Mouse (Mus musculus): ENCODE measurements around the gene Pelp1. TPM values are rescaled to one million over a fixed set of nuclear protein-coding genes. Genes with fewer than 3 reads are reported as not detected.

The Pelp1 gene
- polyA plus RNA-seq, 1 experiment from 2014 or later = 32.0 TPM

DNA sequence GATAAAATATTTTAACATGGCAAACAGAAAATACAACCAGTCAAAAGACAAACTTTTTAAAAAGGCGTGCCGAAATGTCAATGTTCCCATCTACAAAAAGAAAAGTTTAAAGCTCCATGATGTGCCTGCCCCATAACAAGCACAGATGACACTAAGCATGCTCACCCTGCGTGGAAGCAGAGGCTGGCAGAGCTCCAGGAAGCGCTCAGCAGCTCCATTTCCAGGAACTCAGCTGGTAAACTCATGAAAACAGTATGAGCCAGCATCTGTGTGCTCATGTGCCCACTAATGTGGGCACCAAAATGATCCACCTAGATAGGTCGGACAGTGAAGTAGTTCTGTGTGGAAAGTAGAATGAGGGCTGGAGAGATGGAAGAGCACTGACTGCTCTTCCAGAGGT lies 20.4 kb downstream of the Pelp1 start:
- Histone ChIP-seq H3K27me3 (ENCODE audit: control insufficient read depth, insufficient read depth, low read length) (no peaks in the 10 kb centered on the region), H3K4me3 (replicated peaks; ENCODE audit: low read length) (no peak overlapping the region), H3K9ac (ENCODE audit: low read length) (no peak overlapping the region), H3K9me3 (replicated peaks; ENCODE audit: control insufficient read depth, low read length) (no peaks in the 10 kb centered on the region), H3K36me3 (ENCODE audit: control insufficient read depth, insufficient read depth, low read length) (peaks cover 11% of the 10 kb centered on the region; the same call in 1 of the 2 replicates), H3K4me1 (ENCODE audit: control insufficient read depth, insufficient read depth, low read length) (no peaks in the 10 kb centered on the region), H3K4me2 (ENCODE audit: low read depth, low read length) (no peak overlapping the region), H3K27ac (ENCODE audit: low read length) (no peak overlapping the region)
- no peak for ATAC-seq (ENCODE audit: insufficient read depth, low FRiP score)
- 83% methylated on average over 5 of the region's 5 CpGs for WGBS

- H3K9me3 ChIP-seq (replicated peaks; ENCODE audit: control insufficient read depth, low read length) = no peaks in the 10 kb centered on the region
- no peak overlapping the region for H3K4me2 ChIP-seq (ENCODE audit: low read depth, low read length)
- no peaks in the 10 kb centered on the region for H3K27me3 ChIP-seq (ENCODE audit: control insufficient read depth, insufficient read depth, low read length)
- WGBS = 79% methylated on average over 5 of the region's 5 CpGs
- H3K27ac ChIP-seq (ENCODE audit: low read length) = no peak overlapping the region
- peaks cover 8% of the 10 kb centered on the region; the same call in 1 of the 2 replicates for H3K36me3 ChIP-seq (ENCODE audit: control insufficient read depth, insufficient read depth, low read length)
- no peaks in the 10 kb centered on the region for H3K4me1 ChIP-seq (ENCODE audit: control insufficient read depth, insufficient read depth, low read length)
- no peak overlapping the region for H3K9ac ChIP-seq (ENCODE audit: low read length)
- no peak overlapping the region for H3K4me3 ChIP-seq (replicated peaks; ENCODE audit: low read length)
- no peak for ATAC-seq (ENCODE audit: insufficient read depth, low FRiP score)
Observed at GRCm38 (mm10) chr11:70387436-70387835, 22.4 kb downstream of the Pelp1 start.

GRCm38 (mm10) chr11:70384136-70384535 lies 25.7 kb downstream of the Pelp1 start:
- no peak for ATAC-seq (ENCODE audit: insufficient read depth, low FRiP score)
- H3K4me2 ChIP-seq (ENCODE audit: low read depth, low read length) = no peak overlapping the region
- no peaks in the 10 kb centered on the region for H3K9me3 ChIP-seq (replicated peaks; ENCODE audit: control insufficient read depth, low read length)
- H3K27ac ChIP-seq (ENCODE audit: low read length) = no peak overlapping the region
- no peak overlapping the region for H3K4me3 ChIP-seq (replicated peaks; ENCODE audit: low read length)
- no peaks in the 10 kb centered on the region for H3K36me3 ChIP-seq (ENCODE audit: control insufficient read depth, insufficient read depth, low read length)
- H3K4me1 ChIP-seq (ENCODE audit: control insufficient read depth, insufficient read depth, low read length) = no peaks in the 10 kb centered on the region
- no peak overlapping the region for H3K9ac ChIP-seq (ENCODE audit: low read length)
- no peaks in the 10 kb centered on the region for H3K27me3 ChIP-seq (ENCODE audit: control insufficient read depth, insufficient read depth, low read length)
- 82% methylated on average over 3 of the region's 3 CpGs for WGBS

DNA sequence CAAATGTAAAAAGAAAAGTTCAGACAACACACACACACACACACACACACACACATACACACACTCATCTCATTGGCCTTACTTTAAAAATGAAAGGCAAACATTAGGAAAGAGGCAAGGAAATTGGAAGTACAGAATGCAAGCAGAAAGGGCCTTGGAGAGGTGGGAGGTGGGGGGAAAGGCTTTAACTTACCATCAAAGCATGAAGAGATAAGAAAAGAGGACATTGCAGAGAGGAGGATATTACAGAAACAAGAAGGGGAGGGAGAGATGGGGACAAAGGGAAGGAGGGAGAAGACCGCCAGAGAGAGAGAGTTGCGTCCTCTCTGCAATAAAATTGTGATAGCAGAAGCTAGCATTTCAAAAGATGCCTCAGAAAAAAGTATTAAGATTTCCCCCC lies 28.5 kb downstream of the Pelp1 start:
- WGBS = 81% methylated on average over 2 of the region's 2 CpGs
- Histone ChIP-seq H3K4me2 (ENCODE audit: low read depth, low read length) (no peak overlapping the region), H3K4me3 (replicated peaks; ENCODE audit: low read length) (no peak overlapping the region), H3K36me3 (ENCODE audit: control insufficient read depth, insufficient read depth, low read length) (no peaks in the 10 kb centered on the region), H3K9ac (ENCODE audit: low read length) (no peak overlapping the region), H3K27me3 (ENCODE audit: control insufficient read depth, insufficient read depth, low read length) (no peaks in the 10 kb centered on the region), H3K9me3 (replicated peaks; ENCODE audit: control insufficient read depth, low read length) (no peaks in the 10 kb centered on the region), H3K27ac (ENCODE audit: low read length) (no peak overlapping the region), H3K4me1 (ENCODE audit: control insufficient read depth, insufficient read depth, low read length) (no peaks in the 10 kb centered on the region)
- ATAC-seq (ENCODE audit: insufficient read depth, low FRiP score) = no peak

DNA sequence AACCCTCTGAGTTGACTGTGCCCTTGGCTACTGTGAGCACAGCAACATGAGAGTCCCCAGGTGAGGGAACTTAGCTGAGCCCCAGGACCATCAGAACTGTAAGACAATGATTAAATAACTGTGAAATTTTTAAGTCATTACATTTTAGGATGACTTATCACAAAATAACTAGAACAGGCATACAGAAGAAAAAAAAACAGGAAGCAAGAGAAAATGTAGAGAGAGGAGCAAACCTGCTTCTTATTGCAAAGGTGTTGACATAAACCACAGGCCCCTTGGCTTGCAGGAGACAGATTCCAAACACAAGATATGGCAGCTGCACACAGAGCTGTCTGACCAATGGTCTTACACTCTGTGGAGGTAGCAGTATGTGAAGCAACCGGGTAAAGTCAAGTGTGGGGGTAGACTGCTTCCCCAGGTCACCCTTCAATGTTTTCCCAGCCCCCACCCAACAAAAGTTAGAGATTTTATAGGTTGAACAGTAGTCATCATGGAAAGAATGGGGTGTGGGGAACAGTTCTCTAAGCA lies 29.3 kb downstream of the Pelp1 start:
- H3K36me3 ChIP-seq (ENCODE audit: control insufficient read depth, insufficient read depth, low read length) = no peaks in the 10 kb centered on the region
- H3K4me3 ChIP-seq (replicated peaks; ENCODE audit: low read length) = no peak overlapping the region
- no peaks in the 10 kb centered on the region for H3K9me3 ChIP-seq (replicated peaks; ENCODE audit: control insufficient read depth, low read length)
- no peak overlapping the region for H3K4me2 ChIP-seq (ENCODE audit: low read depth, low read length)
- no peaks in the 10 kb centered on the region for H3K4me1 ChIP-seq (ENCODE audit: control insufficient read depth, insufficient read depth, low read length)
- H3K27me3 ChIP-seq (ENCODE audit: control insufficient read depth, insufficient read depth, low read length) = no peaks in the 10 kb centered on the region
- H3K9ac ChIP-seq (ENCODE audit: low read length) = no peak overlapping the region
- no peak for ATAC-seq (ENCODE audit: insufficient read depth, low FRiP score)
- no peak overlapping the region for H3K27ac ChIP-seq (ENCODE audit: low read length)
- WGBS = 53% methylated on average over 1 of the region's 1 CpGs

GRCm38 (mm10) chr11:70376054-70376453 lies 33.8 kb downstream of the Pelp1 start:
- Histone ChIP-seq H3K9me3 (replicated peaks; ENCODE audit: control insufficient read depth, low read length) (no peaks in the 10 kb centered on the region), H3K27me3 (ENCODE audit: control insufficient read depth, insufficient read depth, low read length) (no peaks in the 10 kb centered on the region)

GRCm38 (mm10) chr11:70374302-70374701 lies 35.5 kb downstream of the Pelp1 start:
- H3K4me3 ChIP-seq (replicated peaks; ENCODE audit: low read length) = no peak overlapping the region
- H3K4me2 ChIP-seq (ENCODE audit: low read depth, low read length) = no peak overlapping the region
- no peaks in the 10 kb centered on the region for H3K4me1 ChIP-seq (ENCODE audit: control insufficient read depth, insufficient read depth, low read length)
- no peaks in the 10 kb centered on the region for H3K27me3 ChIP-seq (ENCODE audit: control insufficient read depth, insufficient read depth, low read length)
- H3K36me3 ChIP-seq (ENCODE audit: control insufficient read depth, insufficient read depth, low read length) = no peaks in the 10 kb centered on the region
- no peak for ATAC-seq (ENCODE audit: insufficient read depth, low FRiP score)
- H3K27ac ChIP-seq (ENCODE audit: low read length) = no peak overlapping the region
- WGBS = 66% methylated on average over 3 of the region's 3 CpGs
- no peaks in the 10 kb centered on the region for H3K9me3 ChIP-seq (replicated peaks; ENCODE audit: control insufficient read depth, low read length)
- no peak overlapping the region for H3K9ac ChIP-seq (ENCODE audit: low read length)

More at GRCm38 (mm10) chr11:70376054-70376453, 33.8 kb downstream of the Pelp1 start:
- H3K36me3 ChIP-seq (ENCODE audit: control insufficient read depth, insufficient read depth, low read length) = no peaks in the 10 kb centered on the region
- ATAC-seq (ENCODE audit: insufficient read depth, low FRiP score) = no peak
- H3K4me2 ChIP-seq (ENCODE audit: low read depth, low read length) = no peak overlapping the region
- no peak overlapping the region for H3K4me3 ChIP-seq (replicated peaks; ENCODE audit: low read length)
- no peak overlapping the region for H3K27ac ChIP-seq (ENCODE audit: low read length)
- no peak overlapping the region for H3K9ac ChIP-seq (ENCODE audit: low read length)
- H3K4me1 ChIP-seq (ENCODE audit: control insufficient read depth, insufficient read depth, low read length) = no peaks in the 10 kb centered on the region
- 80% methylated on average over 6 of the region's 6 CpGs for WGBS

GRCm38 (mm10) chr11:70372849-70373557 lies 36.8 kb downstream of the Pelp1 start:
- H3K27ac ChIP-seq (ENCODE audit: low read length) = no peak overlapping the region
- H3K4me2 ChIP-seq (ENCODE audit: low read depth, low read length) = no peak overlapping the region
- H3K4me3 ChIP-seq (replicated peaks; ENCODE audit: low read length) = no peak overlapping the region
- no peak overlapping the region for H3K9ac ChIP-seq (ENCODE audit: low read length)
- no peaks in the 10 kb centered on the region for H3K4me1 ChIP-seq (ENCODE audit: control insufficient read depth, insufficient read depth, low read length)
- no peaks in the 10 kb centered on the region for H3K9me3 ChIP-seq (replicated peaks; ENCODE audit: control insufficient read depth, low read length)
- WGBS = 71% methylated on average over 7 of the region's 7 CpGs
- no peak for ATAC-seq (ENCODE audit: insufficient read depth, low FRiP score)
- H3K36me3 ChIP-seq (ENCODE audit: control insufficient read depth, insufficient read depth, low read length) = no peaks in the 10 kb centered on the region
- H3K27me3 ChIP-seq (ENCODE audit: control insufficient read depth, insufficient read depth, low read length) = no peaks in the 10 kb centered on the region

DNA sequence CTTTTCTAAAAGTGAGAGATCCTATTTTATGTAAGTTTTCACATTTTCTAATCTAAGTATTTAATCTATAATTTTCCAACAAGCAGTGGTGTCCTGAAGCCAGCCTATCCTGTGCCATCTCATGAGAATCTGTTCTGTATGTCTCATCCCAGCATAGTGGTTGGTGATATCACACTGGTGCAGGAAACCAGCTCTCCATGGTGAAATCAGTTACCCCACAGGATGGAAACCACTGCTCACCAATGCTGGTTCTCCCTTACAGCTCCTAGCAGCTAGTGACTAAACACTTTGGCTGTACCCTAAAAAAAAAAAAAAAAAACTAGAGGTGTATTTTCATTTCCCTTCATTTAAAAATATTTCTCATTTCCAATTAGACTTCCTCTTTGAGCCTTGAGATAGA lies 37.4 kb downstream of the Pelp1 start:
- no peak for ATAC-seq (ENCODE audit: insufficient read depth, low FRiP score)
- H3K9me3 ChIP-seq (replicated peaks; ENCODE audit: control insufficient read depth, low read length) = no peaks in the 10 kb centered on the region
- H3K4me1 ChIP-seq (ENCODE audit: control insufficient read depth, insufficient read depth, low read length) = no peaks in the 10 kb centered on the region
- no peak overlapping the region for H3K4me2 ChIP-seq (ENCODE audit: low read depth, low read length)
- no peaks in the 10 kb centered on the region for H3K36me3 ChIP-seq (ENCODE audit: control insufficient read depth, insufficient read depth, low read length)
- no peak overlapping the region for H3K4me3 ChIP-seq (replicated peaks; ENCODE audit: low read length)
- H3K27ac ChIP-seq (ENCODE audit: low read length) = no peak overlapping the region
- H3K27me3 ChIP-seq (ENCODE audit: control insufficient read depth, insufficient read depth, low read length) = no peaks in the 10 kb centered on the region
- H3K9ac ChIP-seq (ENCODE audit: low read length) = no peak overlapping the region
